Mouse (Mus musculus) megakaryocyte, embryonic 14.5 days (primary cell): ENCODE measurements around the gene 1700016D06Rik.

ENCODE experiments used
- FLI1 ChIP-seq: IDR thresholded peaks from 2 replicates; pipeline ENCODE4 v1.6.1; 2012; ENCODE audit warnings: low read length, inconsistent platforms, mixed read lengths
- GATA1 ChIP-seq: IDR thresholded peaks from 3 replicates; pipeline ENCODE4 v1.6.1; 2012; ENCODE audit warnings: mixed read lengths, low read length, inconsistent platforms, borderline replicate concordance

- no peak for TF ChIP-seq FLI1
- TF ChIP-seq GATA1, result no peak
Measured at GRCm38 (mm10) chr8:11614126-11614835, 86.6 kb downstream of the 1700016D06Rik start.
